Mouse (Mus musculus) adrenal gland, adult 2 months (tissue): ENCODE measurements around the gene Maea. TPM values are rescaled to one million over a fixed set of nuclear protein-coding genes. Genes with fewer than 3 reads are reported as not detected.
A peak's percentile ranks its signal among the peaks of the same experiment; 100 is the strongest.

Experiments
- DNase-seq: peaks from one replicate; pipeline ENCODE4 v3.0.0; 2021
- polyA plus RNA-seq: library from polyadenylated mRNA; depleted of rRNA; stranded (reverse); fragments of >200 nt; gene quantifications from 2 replicates; pipeline ENCODE4 v1.2.3, GENCODE M21; 2012; rRNA removed
- total RNA-seq, 2 experiments: library from RNA; stranded (reverse); gene quantifications; 2 replicates each; pipeline ENCODE4 v1.2.3; 2021

Gene Maea
- total and polyA plus RNA-seq, 3 experiments, result 107 to 128 (median 115) TPM

GRCm38 (mm10) chr5:33357494-33357893 is 22.2 kb downstream of the Maea start:
- no peak for DNase-seq

- peak; percentile 66 for DNase-seq
Observed at GRCm38 (mm10) chr5:33358467-33358866, 23.2 kb downstream of the Maea start.

DNA sequence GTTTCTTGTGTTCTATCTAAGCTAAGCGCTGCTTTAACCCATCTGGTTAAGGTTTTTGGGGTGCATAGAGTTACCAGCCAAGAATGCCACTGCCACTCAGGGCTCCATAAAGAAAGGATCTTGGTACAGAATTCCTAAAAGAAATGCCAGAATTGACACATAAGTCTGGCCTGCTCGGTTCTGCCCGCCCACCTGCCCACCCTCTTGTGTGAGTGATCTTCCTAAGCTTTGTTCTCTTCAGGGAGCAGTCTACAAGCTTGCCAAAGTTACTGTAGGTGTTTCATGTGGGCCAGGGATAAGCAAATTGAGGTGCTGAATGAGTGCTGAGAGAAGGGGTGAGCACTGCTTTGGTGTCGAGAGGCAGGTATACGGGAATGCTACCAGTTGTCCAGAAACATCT is 28.0 kb downstream of the Maea start:
- DNase-seq, result no peak

DNA sequence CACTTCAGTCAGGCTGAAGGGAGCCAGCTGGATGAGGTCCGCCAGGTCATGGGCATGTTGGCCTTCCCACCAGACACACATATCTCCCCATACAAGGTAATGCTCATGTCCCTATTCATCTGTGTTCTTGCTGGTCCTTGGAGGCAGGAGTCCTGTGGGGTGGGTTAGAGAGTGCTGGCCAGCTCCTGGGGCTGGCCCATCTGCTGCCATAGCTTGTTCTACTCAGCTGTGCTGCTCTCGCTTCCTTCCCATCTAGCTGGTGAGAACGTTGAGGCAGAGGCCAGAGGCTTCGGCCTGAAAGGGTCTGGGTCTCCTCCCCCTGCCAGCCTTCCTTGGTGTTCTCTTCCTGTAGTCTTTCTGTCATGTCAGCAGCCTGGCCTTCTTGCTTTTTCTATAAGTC is 33.3 kb downstream of the Maea start:
- no peak for DNase-seq

- DNase-seq, result no peak
Observed at GRCm38 (mm10) chr5:33371137-33371536, 35.8 kb downstream of the Maea start.

DNA sequence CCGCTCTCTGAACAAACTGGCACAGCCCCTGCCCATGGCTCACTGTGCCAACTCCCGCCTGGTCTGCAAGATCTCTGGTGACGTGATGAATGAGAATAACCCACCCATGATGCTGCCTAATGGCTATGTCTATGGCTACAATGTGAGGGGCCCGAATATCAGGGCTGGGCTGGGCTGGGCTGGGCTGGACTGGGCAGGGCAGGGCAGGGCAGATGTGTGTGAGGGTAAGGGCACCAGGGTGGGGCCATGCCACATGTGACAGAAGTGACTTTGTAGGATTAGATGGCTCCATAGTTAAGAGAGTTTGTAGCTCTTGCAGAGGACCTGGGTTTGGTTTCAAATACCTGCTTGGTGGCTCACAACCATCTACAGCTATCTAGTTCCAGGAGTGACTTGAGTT is 36.4 kb downstream of the Maea start:
- no peak for DNase-seq

DNA sequence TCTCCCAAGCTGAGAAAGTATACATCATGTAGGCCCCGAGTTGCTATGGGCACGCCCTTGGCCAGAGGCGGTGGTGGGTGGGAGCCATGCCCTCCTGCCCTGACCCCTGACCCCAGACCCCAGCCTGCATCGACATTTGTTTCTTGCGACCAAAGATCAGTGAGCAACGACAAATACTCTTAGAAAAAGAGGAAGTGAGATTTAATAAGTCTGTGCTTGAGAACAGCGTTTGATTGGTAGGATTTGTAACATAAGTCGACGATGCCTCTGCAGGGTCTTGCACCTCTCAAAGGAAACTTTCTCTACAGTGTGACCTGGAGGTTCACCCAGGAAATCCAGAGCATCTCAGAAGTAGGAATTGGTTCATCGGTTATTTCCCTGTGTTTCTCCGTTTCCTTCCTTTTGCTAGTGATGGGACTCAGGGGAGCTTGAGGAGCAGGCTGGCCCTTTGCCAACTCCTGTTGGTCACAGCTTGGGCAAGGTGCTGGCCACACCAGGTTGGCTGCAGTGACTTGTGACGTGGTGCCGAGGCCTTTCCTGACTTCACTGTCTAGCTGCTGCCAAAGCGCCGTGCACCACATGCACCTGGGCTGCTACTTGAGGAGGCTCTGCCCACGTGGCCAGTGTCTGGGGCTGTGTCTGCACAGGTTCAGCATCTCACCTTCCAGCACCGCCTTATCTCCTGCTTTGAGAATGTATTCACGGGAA is 37.2 kb downstream of the Maea start:
- no peak for DNase-seq

GRCm38 (mm10) chr5:33377176-33377575 is 41.9 kb downstream of the Maea start:
- DNase-seq, result no peak

GRCm38 (mm10) chr5:33377801-33378301 is 42.5 kb downstream of the Maea start:
- no peak for DNase-seq

DNA sequence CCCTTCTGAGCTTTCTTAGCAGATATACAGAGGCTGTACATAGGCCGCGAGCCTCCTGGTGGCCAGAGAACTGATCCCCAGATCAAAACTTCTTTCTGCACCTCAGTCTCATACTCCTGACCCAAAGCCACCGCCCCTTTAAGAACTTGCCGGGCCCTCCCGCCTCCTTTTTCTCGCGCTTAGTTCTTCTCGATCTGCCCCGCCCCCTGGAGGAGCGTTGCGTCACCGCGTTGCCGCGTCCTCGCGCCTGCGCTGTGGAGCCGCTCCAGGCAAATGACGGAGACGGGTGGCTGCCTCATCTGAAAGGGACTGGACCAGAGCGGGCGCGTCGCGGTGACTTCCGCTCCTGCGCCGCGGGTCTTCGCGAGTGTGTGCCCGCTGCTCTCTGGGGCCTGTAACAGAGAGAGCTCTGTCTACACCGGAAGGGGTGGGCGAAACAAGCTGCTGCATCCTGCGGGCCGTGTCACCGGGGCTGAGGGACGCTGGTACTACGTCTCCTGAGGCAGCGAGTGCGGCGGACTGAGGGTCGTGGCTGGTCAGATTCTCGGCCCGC is 43.1 kb downstream of the Maea start, which contains the start of gene Uvssa:
Gene Uvssa (plus strand): TSS at position 248 of the 553 bp plus-strand sequence.
- DNase-seq, result peak; percentile 99

DNA sequence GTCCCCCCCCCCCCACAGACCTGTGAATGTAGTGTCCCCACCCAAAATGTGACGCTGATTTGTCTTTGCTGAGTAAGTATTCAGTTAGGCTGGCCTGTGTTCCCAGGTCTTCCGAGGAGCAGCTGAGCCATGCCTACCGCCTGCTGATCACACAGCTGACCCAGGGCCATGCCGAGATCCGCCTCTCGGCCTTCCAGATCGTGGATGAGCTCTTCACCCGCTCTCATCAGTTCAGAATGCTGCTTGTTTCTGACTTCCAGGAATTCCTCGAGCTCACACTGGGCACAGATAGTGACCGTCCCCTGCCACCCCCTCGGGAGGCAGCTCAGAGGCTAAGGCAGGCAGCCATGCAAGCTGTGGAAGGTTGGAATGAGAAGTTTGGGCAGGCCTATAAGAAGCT is 52.2 kb downstream of the Maea start:
- no peak for DNase-seq

DNA sequence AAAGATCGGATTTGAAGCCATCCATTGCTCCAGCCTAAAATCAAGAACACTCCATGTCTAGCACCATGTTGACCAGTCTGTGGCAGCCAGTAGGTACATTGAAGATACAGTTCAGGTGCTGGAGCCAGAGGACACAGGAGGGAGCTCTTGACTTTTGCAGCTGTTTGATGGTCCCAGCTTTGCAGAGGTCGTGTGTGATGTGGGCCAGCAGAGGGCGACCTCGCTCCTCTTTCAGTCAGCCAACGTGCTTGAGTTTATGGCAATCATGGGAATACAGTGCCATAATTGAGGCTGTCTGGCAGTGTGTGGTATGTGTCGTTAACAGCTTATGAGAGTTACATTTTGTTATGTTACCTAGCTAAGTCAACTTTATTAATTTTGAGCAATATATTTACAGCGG is 58.5 kb downstream of the Maea start:
- peak; percentile 79 for DNase-seq

DNA sequence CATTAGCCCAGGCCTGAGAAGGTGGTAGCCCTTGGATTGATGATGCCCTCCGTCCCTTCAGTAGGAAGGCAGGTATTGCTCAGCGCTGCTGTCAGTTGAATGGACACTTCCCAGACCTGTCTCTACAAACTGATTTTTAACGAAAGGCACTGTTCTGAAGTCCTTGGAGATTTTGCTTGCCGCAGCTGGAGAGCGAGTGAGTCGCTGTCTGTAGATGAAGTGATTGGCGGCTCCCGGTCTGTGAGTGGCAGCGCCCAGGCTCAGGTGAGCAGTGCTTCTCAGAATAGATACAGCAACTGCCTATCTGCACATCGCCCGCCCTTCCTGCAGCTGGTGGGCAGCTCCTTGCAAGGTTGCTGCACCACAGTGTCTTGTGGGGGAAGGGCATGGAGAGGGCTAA is 60.4 kb downstream of the Maea start:
- no peak for DNase-seq

DNA sequence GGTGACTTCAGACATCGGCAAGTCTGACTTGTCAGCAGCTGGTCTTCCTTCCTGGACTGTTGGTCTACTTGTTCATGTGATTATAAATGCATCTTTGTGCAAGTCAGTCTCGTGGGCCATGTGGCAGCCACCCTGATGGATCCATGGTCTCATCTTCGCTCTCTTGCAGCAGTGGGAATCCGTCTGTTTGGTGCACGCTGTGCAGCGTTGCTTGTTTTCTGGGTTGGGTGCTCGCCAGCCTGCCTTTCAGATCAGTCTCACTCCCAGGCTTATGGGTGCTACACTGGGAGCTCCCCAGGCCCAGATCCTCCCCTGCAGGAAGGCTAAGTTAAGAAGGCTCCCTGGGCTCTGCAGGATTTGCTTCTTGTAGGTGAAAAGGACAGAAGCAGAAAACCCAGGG is 61.5 kb downstream of the Maea start:
- DNase-seq, result no peak

- DNase-seq, result no peak
Observed at GRCm38 (mm10) chr5:33400819-33401218, 65.5 kb downstream of the Maea start.

DNA sequence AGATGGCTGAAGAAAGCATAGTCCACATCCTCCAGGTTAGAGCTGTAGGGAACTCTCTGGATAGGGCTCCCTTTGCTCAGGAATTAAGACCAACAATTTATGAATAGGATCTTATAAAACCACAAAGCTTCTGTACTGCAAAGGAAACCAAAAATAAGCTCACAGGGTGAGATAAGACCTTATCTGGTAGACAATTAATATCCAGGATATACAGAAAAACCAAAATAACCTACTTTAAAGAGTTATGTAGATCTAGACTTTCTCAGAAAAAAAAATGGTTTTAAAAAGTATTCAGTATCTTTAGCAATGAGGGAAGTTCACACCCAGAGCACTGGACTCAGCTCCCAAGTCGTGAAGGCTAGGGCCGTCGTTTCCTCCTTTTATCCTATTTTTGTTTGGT is 85.0 kb downstream of the Maea start:
- no peak for DNase-seq

Other genes starting within 250 kb of the Maea start
- not detected for gene Slc5a1, start 231.3 kb upstream of the Maea start, total RNA-seq
- 0.03 TPM in 1 of 2 replicates, not detected in the other for gene Slc5a1, start 231.3 kb upstream of the Maea start, polyA plus RNA-seq
- 1 to 10 TPM; 1.2 to 2.5 TPM for gene Spon2, start 117.1 kb upstream of the Maea start, total RNA-seq
- gene Spon2, start 117.1 kb upstream of the Maea start, polyA plus RNA-seq, result 2.6 and 2.8 TPM in 2 replicates
- 100 to 1,000 TPM; 206 to 228 TPM for gene Ctbp1, start 60.5 kb upstream of the Maea start, total RNA-seq
- 447 and 508 TPM in 2 replicates for gene Ctbp1, start 60.5 kb upstream of the Maea start, polyA plus RNA-seq
- 1 to 10 TPM; 6.3 to 6.9 TPM for gene Uvssa, start 43.0 kb downstream of the Maea start, total RNA-seq
- gene Uvssa, start 43.0 kb downstream of the Maea start, polyA plus RNA-seq, result 3.5 and 3.6 TPM in 2 replicates
- not detected for gene Nkx1-1, start 98.5 kb downstream of the Maea start, total RNA-seq
- gene Nkx1-1, start 98.5 kb downstream of the Maea start, polyA plus RNA-seq, result not detected in 2 replicates